Mouse (Mus musculus): ENCODE data around the gene Olfr120. TPM values are rescaled to one million over a fixed set of nuclear protein-coding genes. Genes with fewer than 3 reads are reported as not detected.

The Olfr120 gene
- polyA plus RNA-seq (2012; rRNA removed), result not detected in 2 replicates

GRCm38 (mm10) chr17:37721508-37721907 is at the start of gene Olfr120:
Olfr120 (plus strand) TSS chr17:37721808.

GRCm38 (mm10) chr17:37696264-37696663 is 25.3 kb upstream of the Olfr120 start, which contains the start of gene Olfr119:
Olfr119 (plus strand) TSS chr17:37696564.

GRCm38 (mm10) chr17:37768307-37768706 is 46.7 kb downstream of the Olfr120 start, which contains the start of gene Olfr122:
Olfr122 (plus strand) TSS chr17:37768607.

Other genes starting within 250 kb of the Olfr120 start
- 0.84 and 1.1 TPM in 2 replicates for gene H2-M2, start 238.3 kb upstream of the Olfr120 start, polyA plus RNA-seq (2012; rRNA removed)
- gene Olfr110, start 229.3 kb upstream of the Olfr120 start, polyA plus RNA-seq (2012; rRNA removed), result not detected in 2 replicates
- gene Olfr111, start 213.8 kb upstream of the Olfr120 start, polyA plus RNA-seq (2012; rRNA removed), result 0.10 TPM in 1 of 2 replicates, not detected in the other
- gene Olfr112, start 152.4 kb upstream of the Olfr120 start, polyA plus RNA-seq (2012; rRNA removed), result not detected in 2 replicates
- not detected in 2 replicates for gene Olfr113, start 144.1 kb upstream of the Olfr120 start, polyA plus RNA-seq (2012; rRNA removed)
- gene Olfr114, start 129.1 kb upstream of the Olfr120 start, polyA plus RNA-seq (2012; rRNA removed), result not detected in 2 replicates
- gene Olfr115, start 94.7 kb upstream of the Olfr120 start, polyA plus RNA-seq (2012; rRNA removed), result not detected in 2 replicates
- gene Olfr116, start 94.6 kb upstream of the Olfr120 start, polyA plus RNA-seq (2012; rRNA removed), result not detected in 2 replicates
- not detected in 2 replicates for gene Olfr117, start 58.0 kb upstream of the Olfr120 start, polyA plus RNA-seq (2012; rRNA removed)
- gene Olfr118, start 54.8 kb upstream of the Olfr120 start, polyA plus RNA-seq (2012; rRNA removed), result not detected in 2 replicates
- gene Olfr119, start 25.2 kb upstream of the Olfr120 start, polyA plus RNA-seq (2012; rRNA removed), result not detected in 2 replicates
- gene Olfr121, start 27.0 kb downstream of the Olfr120 start, polyA plus RNA-seq (2012; rRNA removed), result not detected in 2 replicates
- gene Olfr122, start 46.8 kb downstream of the Olfr120 start, polyA plus RNA-seq (2012; rRNA removed), result not detected in 2 replicates
- gene Olfr123, start 71.7 kb downstream of the Olfr120 start, polyA plus RNA-seq (2012; rRNA removed), result not detected in 2 replicates
- gene Olfr124, start 78.1 kb downstream of the Olfr120 start, polyA plus RNA-seq (2012; rRNA removed), result not detected in 2 replicates
- gene Olfr125, start 111.1 kb downstream of the Olfr120 start, polyA plus RNA-seq (2012; rRNA removed), result not detected in 2 replicates
- not detected in 2 replicates for gene Olfr126, start 125.7 kb downstream of the Olfr120 start, polyA plus RNA-seq (2012; rRNA removed)
- not detected in 2 replicates for gene Olfr127, start 178.6 kb downstream of the Olfr120 start, polyA plus RNA-seq (2012; rRNA removed)
- not detected in 2 replicates for gene Olfr128, start 198.7 kb downstream of the Olfr120 start, polyA plus RNA-seq (2012; rRNA removed)
- not detected in 2 replicates for gene Olfr761, start 231.3 kb downstream of the Olfr120 start, polyA plus RNA-seq (2012; rRNA removed)

Data from colon, adult 2 months (tissue).